Mouse (Mus musculus) limb, embryonic 15.5 days (tissue): Measurements from ENCODE around the gene Gpr137. TPM values are rescaled to one million over a fixed set of nuclear protein-coding genes. Genes with fewer than 3 reads are reported as not detected.

ENCODE experiments used
- ATAC-seq: fragments of 200-750 bp; cut with Nextera tagmentation; 2 replicates; pipeline ENCODE4 v1.8.0; 2017; ENCODE audit warnings: low read depth, moderate TSS enrichment; ENCODE audit not compliant: insufficient number of reproducible peaks, low FRiP score, low TSS enrichment
- H3K27ac ChIP-seq: fragments of 300-500 bp; sonication (generic); 2 replicates; pipeline ENCODE4 v1.5.1; 2015; ENCODE audit warnings: moderate library complexity, mild to moderate bottlenecking, inconsistent platforms
- H3K27me3 ChIP-seq: fragments of 300-500 bp; sonication (generic); 2 replicates; pipeline ENCODE4 v1.6.1; 2015; ENCODE audit warnings: inconsistent platforms
- H3K36me3 ChIP-seq: fragments of 300-500 bp; sonication (generic); 2 replicates; pipeline ENCODE4 v1.6.1; 2015; ENCODE audit warnings: inconsistent platforms
- H3K4me1 ChIP-seq: fragments of 300-500 bp; sonication (generic); 2 replicates; pipeline ENCODE4 v1.6.1; 2015; ENCODE audit warnings: inconsistent platforms
- H3K4me2 ChIP-seq: fragments of 300-500 bp; sonication (generic); 2 replicates; pipeline ENCODE4 v1.6.1; 2015; ENCODE audit warnings: mild to moderate bottlenecking, inconsistent platforms
- H3K4me3 ChIP-seq: fragments of 300-500 bp; sonication (generic); 2 replicates; pipeline ENCODE4 v1.5.1; 2015; ENCODE audit warnings: mild to moderate bottlenecking, inconsistent platforms
- H3K9ac ChIP-seq: fragments of 300-500 bp; sonication (generic); 2 replicates; pipeline ENCODE4 v1.6.1; 2015; ENCODE audit warnings: inconsistent platforms
- H3K9me3 ChIP-seq: fragments of 300-500 bp; sonication (generic); 2 replicates; pipeline ENCODE4 v1.6.1; 2016; ENCODE audit warnings: inconsistent platforms
- WGBS: fragments of 180-500 bp; shearing (Covaris S2); methylation state at CpG from one replicate; pipeline ENCODE4 v1.1.7; 2015; 5-methylcytosine and 5-hydroxymethylcytosine counted together
- polyA plus RNA-seq: library from polyadenylated mRNA; unstranded; fragments of >200 nt; fragmentation: Nextera tagmentation; extraction: Ambion mirVana; gene quantifications from 2 replicates; pipeline ENCODE4 v1.2.1, GENCODE M21; 2015

Gene Gpr137
- polyA plus RNA-seq, 1 experiment from 2014 or later = 35.2 TPM

DNA sequence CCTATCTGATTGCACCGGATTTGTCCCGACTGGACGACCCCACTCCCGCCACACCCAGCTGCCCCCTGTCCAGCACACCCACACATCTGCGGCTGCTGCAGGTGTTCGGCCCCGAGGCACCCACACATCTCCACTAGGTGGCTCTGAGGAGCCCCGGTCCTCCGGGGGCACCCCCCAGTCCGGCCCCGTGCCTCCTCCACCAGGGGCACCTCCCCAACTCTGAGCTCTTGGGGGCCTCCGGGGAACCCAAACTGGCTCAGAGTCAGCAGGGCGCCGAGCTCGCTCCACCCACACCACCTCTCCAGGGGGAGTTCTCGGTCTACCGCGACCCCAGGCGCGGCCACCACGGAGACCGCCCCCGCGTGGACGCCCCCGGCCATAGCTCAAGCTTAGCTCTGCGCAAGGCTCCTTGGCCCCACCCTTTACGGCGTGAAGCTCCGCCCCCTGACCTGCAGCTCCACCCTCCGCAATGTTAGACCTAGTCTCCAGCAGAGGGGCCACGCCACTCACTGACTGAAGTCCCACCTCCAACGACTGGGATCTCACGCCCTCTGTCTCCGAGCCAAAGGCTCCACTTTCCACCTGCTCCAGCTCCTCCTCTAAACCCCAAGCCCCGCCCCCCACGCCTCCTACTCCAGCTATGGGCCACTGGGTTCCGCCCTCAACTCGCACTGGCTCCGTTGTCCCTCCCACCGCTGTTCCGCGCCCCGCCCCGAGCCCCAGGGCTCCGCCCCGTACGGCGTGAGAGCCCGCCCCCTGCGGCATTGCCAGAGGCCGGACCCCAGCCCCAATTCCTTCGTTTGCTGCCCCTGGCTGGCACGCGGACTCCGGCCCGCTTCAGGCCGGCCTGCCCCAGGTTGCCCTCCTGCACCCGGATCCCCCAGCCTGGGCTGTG is 37.5 kb upstream of the Gpr137 start:
- peaks cover 48% of the 10 kb centered on the region for H3K4me1 ChIP-seq
- peak; percentile 91 for ATAC-seq
- 1% methylated on average over 58 of the region's 59 CpGs for WGBS

DNA sequence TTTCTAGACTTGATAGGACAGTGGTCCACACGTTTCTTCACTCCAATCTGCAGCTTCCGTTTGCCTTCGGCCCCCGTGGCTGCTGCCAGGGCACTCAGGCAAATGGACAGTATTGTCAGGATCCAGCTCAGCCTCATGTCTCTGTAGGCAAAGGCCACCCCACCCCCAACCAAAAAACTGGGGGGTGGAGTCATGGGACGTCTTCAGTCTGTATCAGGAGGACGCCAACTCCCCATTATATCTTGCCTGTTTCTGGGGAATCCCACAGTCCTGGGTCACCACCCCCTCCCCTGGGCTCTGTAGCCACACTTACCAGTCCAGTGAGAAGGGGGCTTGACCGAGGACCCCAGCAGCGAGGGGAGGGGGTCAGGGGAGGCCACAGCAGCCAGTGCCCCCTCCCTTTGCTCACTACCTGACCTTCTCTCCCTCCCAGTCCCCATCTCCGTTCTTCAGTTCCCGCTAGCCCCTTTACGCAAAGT is 36.8 kb upstream of the Gpr137 start:
- peak overlapping the region; percentile 85 for H3K4me3 ChIP-seq
- H3K9ac ChIP-seq = peak overlapping the region; percentile 37
- peaks cover 49% of the 10 kb centered on the region for H3K4me1 ChIP-seq
- peak overlapping the region; percentile 68 for H3K4me2 ChIP-seq
- ATAC-seq = no peak
- no peaks in the 10 kb centered on the region for H3K9me3 ChIP-seq
- WGBS = 15% methylated on average over 11 of the region's 11 CpGs
- H3K36me3 ChIP-seq = peaks cover 35% of the 10 kb centered on the region
- no peaks in the 10 kb centered on the region for H3K27me3 ChIP-seq
- peak overlapping the region; percentile 83 for H3K27ac ChIP-seq

More for the DNA sequence above, 37.5 kb upstream of the Gpr137 start:
- peak overlapping the region; percentile 68 for H3K4me2 ChIP-seq
- H3K4me3 ChIP-seq = peak overlapping the region; percentile 85
- no peaks in the 10 kb centered on the region for H3K27me3 ChIP-seq
- H3K27ac ChIP-seq = peak overlapping the region; percentile 95
- H3K36me3 ChIP-seq = peaks cover 39% of the 10 kb centered on the region
- H3K9ac ChIP-seq = peak overlapping the region; percentile 75
- no peaks in the 10 kb centered on the region for H3K9me3 ChIP-seq

DNA sequence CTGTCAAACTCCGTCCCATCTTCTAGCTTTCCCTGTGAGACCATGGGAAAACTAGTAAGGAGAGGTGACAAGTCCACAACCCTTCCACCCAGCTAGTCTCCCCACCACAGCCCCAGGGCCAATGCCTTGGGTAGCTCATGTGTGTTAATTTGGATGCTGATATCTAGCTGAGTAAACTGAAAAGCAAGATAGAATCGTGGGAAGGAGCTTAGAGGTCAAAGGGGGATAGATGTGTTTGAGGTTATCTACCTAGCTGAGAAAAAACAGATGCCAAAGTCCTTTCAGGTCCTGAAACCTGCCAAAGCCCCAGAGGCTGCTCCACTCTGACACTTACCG is 36.3 kb upstream of the Gpr137 start:
- WGBS = 40% methylated on average over 3 of the region's 3 CpGs
- Histone ChIP-seq H3K27me3 (no peaks in the 10 kb centered on the region), H3K4me3 (peak overlapping the region; percentile 85), H3K9me3 (no peaks in the 10 kb centered on the region), H3K4me1 (peaks cover 54% of the 10 kb centered on the region), H3K9ac (no peak overlapping the region), H3K36me3 (peaks cover 31% of the 10 kb centered on the region), H3K4me2 (peak overlapping the region; percentile 68), H3K27ac (peak overlapping the region; percentile 83)
- no peak for ATAC-seq

DNA sequence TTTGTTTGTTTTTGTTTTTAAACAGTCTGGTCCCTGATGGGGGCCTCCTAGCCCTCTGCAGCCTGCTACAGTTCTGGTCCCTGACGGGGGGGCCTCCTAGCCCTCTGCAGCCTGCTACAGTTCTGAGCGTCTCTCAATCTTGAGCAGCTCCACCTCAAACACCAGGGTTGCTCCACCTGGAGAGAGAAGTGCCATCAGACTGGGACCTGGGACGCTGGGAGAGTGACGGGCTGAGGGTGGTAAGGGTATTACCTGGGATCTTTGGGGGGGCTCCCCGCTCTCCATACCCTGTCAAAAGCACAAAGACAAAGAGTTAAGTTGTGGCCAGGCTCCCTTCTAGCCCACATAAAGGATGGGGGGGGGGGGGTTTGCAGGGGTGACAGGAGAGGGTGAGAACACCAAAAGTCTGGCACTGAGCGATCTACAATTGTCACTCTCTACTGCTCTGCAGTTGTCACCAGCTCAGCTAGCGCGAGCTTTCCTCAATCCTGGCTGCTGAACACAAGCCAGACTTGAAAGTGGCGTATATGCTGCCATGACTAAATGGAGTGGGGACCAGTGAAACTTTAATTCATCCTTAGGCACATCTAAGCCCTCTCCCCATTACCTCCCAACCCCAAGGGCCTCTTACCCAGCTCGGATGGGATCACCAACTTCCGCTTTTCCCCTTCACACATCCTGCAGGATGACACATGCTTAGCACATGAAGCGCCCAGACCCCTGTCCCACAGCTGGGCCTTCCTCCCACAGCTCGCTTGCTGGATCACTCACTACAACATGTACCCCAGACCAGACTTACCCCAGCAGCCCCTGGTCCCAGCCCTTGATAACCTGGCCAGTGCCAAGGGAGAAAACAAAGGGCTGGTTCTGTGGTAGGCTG is 35.7 kb upstream of the Gpr137 start:
- Histone ChIP-seq H3K9ac (no peak overlapping the region), H3K4me1 (peaks cover 54% of the 10 kb centered on the region), H3K27me3 (no peaks in the 10 kb centered on the region), H3K4me2 (peak overlapping the region; percentile 68; the same call in 1 of the 2 replicates), H3K36me3 (peaks cover 27% of the 10 kb centered on the region), H3K27ac (0 out of 2 replicates have a peak overlapping the region, but pooled peaks have one; percentile 2), H3K4me3 (peak overlapping the region; percentile 85; the same call in 1 of the 2 replicates), H3K9me3 (no peaks in the 10 kb centered on the region)
- WGBS = 81% methylated on average over 13 of the region's 13 CpGs
- ATAC-seq = no peak

DNA sequence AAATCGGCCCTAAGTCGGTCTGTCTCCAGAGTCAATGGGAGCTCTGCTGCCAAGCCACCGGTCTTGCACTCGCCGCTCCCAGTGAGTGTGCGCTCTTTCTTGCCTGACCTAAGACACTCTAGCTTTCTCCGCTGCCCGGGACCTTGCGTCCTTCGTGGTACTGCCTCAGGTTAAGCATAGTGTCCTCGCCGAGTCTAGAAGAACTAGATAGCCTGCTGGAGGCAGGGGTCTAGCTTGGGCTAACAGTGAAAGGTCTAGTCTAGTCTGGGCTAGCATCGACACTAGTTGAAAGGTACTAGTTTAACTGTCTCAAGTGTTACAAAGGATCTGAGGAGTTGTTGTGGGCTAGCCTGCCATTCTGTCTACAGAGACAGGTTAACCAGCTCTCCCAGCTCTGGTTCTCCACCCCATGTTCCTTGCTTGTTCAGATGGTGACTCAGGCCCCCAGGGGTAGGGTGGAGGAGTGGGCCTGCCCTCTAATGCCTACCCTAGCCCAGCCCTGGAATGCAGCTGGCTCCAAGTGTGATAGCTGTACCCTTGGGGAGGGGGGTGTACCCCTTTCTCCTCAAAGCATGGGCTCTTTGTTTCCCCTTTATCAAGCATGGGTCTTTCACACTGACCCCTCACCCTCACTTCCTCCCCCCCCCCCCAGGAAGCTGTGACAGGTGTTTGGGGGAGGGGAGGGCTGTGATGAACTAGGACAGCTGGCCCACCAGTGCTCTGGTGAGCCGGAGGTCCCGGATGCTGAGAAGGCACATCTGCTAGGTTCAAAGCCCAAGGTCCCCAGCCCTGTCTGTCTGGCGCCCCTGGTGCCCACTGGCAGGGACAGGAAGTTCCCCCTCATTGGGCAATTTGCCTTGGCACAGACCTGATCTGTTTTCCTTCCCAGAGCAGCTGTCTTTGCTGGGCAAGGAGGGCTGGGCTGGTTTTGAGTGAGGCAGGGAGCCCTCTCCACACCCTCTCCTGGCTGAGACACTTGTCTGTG is 33.5 kb upstream of the Gpr137 start, which contains the start of gene Plcb3:
Gene Plcb3 (minus strand): TSS at position 934 of the 985 bp plus-strand sequence.
- ATAC-seq = no peak
- WGBS = under 1% methylated on average over 16 of the region's 16 CpGs
- H3K4me1 ChIP-seq = peaks cover 56% of the 10 kb centered on the region

DNA sequence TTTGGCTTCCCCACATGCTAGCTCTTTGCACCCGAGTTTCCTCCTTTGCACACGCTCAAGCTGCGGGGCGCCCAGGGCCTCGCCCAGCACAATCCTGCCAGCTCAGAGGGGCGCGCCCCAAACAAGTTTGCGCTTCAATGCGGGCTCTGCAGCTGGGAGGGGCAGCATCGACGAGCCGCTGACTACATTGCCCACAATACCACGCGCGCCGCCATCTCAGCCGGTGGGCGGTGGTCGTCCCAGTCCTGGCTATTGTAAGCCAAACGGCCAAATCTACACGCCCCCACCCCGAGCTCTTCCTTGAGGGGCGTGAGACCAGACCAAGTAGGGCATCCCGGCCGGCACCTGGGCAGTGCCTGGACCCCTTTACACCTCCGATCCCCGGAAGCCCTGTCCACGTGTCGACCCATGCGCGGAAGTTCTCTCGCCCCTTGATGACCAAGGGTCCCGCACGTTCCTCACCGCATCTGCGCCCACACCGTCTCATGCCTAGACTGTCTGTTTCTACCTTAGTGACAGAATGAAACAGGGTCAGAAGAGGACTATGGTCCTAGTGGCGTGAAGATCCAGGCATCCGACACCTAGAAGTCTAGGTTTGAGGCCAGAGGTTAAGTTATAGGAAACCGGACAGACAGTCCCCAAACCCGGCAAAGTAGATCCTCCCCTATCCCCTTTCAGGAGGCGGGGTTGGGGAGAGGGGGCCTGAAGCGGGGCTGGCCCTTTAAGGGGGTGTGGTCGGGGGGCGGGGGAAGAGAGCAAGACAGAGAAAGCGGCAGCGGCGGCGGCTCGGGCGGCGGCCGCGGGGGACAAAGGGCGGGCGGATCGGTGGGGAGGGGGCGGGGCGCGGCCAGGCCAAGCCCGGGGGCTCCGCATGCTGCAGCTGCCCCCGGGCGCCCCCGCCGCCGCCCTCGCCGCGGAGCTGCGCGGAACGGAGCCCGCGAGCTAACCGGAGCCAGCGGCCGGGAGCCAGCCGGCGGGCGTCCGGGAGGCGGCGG is 32.2 kb upstream of the Gpr137 start, which contains the start of gene Ppp1r14b:
Gene Ppp1r14b (plus strand): TSS at position 758 of the 995 bp plus-strand sequence.
- WGBS = under 1% methylated on average over 75 of the region's 84 CpGs
- no peaks in the 10 kb centered on the region for H3K27me3 ChIP-seq
- peaks cover 14% of the 10 kb centered on the region for H3K36me3 ChIP-seq
- H3K4me3 ChIP-seq = peak within 1 kb of the TSS; percentile 68
- peaks cover 64% of the 10 kb centered on the region for H3K4me1 ChIP-seq
- ATAC-seq = peak; percentile 56
- H3K27ac ChIP-seq = peak within 1 kb of the TSS; percentile 89
- peak within 1 kb of the TSS; percentile 82 for H3K4me2 ChIP-seq
- no peaks in the 10 kb centered on the region for H3K9me3 ChIP-seq
- H3K9ac ChIP-seq = peak within 1 kb of the TSS; percentile 67

More for the DNA sequence above, 33.5 kb upstream of the Gpr137 start, which contains the start of gene Plcb3:
- Histone ChIP-seq H3K4me3 (peak within 1 kb of the TSS; percentile 68), H3K4me2 (peak within 1 kb of the TSS; percentile 82), H3K9ac (peak within 1 kb of the TSS; percentile 67), H3K36me3 (peaks cover 14% of the 10 kb centered on the region), H3K27me3 (no peaks in the 10 kb centered on the region), H3K9me3 (no peaks in the 10 kb centered on the region), H3K27ac (peak within 1 kb of the TSS; percentile 89)

DNA sequence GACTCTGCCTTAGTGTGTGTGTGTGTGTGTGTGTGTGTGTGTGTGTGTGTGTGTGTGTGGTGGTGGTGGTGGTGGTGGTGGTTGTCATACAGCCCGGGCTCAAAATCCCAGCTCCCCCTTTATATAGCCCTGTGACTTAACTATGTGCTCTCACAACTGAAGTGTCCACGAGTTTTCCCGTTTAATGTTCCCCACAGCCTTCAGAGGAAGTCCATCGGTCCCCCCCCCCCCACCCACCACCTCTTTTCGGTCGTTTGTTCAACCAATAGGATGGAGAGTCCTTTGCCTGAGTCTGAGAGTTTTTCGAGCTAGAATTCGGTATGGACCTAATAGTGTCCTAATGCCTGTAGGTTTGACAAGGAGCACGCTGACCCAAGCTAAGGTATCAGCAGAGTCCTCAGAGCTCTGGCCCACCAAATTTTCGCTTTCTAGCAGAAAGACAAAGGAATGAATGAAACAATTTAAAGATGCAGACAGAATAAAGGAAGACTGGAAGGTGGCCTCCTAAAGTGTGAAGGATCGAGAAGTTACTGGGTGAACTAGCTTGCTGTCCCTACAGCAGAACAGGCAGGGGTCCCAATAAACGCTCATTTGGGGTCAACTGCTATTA is 31.4 kb upstream of the Gpr137 start:
- no peak for ATAC-seq
- Histone ChIP-seq H3K36me3 (peaks cover 14% of the 10 kb centered on the region), H3K9me3 (no peaks in the 10 kb centered on the region), H3K27me3 (no peaks in the 10 kb centered on the region), H3K4me1 (peaks cover 64% of the 10 kb centered on the region), H3K4me3 (peak overlapping the region; percentile 68), H3K27ac (peak overlapping the region; percentile 89; the same call in 1 of the 2 replicates), H3K4me2 (peak overlapping the region; percentile 82), H3K9ac (no peak overlapping the region)
- 27% methylated on average over 12 of the region's 12 CpGs for WGBS

DNA sequence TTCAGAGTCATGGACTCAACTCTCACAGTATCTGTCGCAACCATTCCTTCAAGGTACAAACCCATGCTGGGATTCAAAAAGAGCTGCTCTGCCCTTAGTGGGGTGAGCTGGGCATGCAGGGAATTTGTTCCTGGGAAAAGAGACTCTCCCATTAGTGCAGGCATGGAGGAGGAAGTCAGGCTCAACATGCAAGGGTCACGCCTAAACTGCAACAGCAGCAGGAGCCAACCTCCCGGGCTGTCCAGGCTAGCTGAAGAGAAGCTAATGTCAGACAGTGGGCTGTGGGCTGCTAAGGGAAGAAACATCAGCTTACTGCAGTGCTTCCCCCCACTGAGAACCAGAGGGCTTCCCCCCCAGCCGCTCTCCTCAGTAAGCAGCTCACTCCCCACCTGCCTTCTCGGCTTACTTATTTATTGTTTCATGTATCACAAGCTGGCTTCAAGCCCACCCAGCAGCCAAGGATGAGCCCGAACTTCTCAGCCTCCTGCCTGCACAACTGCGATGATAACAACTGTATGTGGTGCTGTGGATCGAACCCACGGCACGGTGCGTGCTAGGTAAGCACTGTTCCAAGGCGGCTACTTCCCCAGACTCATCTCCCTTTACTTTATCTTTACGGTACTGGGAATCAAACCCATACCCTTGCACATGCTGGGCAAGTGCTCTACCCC is 30.1 kb upstream of the Gpr137 start:
- H3K4me1 ChIP-seq = peaks cover 63% of the 10 kb centered on the region
- no peaks in the 10 kb centered on the region for H3K27me3 ChIP-seq
- ATAC-seq = no peak
- WGBS = 79% methylated on average over 13 of the region's 13 CpGs
- H3K4me3 ChIP-seq = no peak overlapping the region
- H3K4me2 ChIP-seq = no peak overlapping the region
- no peak overlapping the region for H3K27ac ChIP-seq
- H3K9me3 ChIP-seq = no peaks in the 10 kb centered on the region
- peaks cover 3% of the 10 kb centered on the region; the same call in 1 of the 2 replicates for H3K36me3 ChIP-seq
- H3K9ac ChIP-seq = no peak overlapping the region

DNA sequence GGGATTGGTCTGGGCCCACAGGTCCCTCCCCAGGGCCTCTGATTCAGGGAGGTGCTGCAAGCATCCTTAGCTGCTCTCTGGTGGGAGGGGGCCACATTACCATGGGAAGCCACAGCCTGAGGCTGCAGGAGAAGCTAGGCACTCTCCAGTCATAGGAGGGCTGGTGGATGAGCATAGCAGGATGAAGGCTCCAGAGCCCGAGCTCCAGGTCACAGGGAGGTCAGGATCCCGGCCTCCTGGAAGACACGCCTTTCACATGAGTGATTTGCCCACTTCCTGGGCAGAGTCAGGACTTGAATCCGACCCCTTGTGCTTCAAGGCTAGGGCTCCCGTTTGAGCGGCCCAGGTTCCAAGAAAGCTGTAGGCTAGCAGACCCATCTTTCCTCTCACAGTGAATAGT is 29.4 kb upstream of the Gpr137 start:
- 37% methylated on average over 6 of the region's 6 CpGs for WGBS
- H3K4me3 ChIP-seq = no peak overlapping the region
- peaks cover 58% of the 10 kb centered on the region for H3K4me1 ChIP-seq

More for the DNA sequence above, 29.4 kb upstream of the Gpr137 start:
- Histone ChIP-seq H3K9ac (no peak overlapping the region), H3K27ac (no peak overlapping the region), H3K9me3 (no peaks in the 10 kb centered on the region), H3K4me2 (no peak overlapping the region), H3K27me3 (no peaks in the 10 kb centered on the region), H3K36me3 (peaks cover under 1% of the 10 kb centered on the region)
- no peak for ATAC-seq
